Mouse (Mus musculus): ENCODE data around the gene Gcc2. TPM values are rescaled to one million over a fixed set of nuclear protein-coding genes. Genes with fewer than 3 reads are reported as not detected.
A peak's percentile ranks its signal among the peaks of the same experiment; 100 is the strongest.
"Not testable (repeated sequence)": the region's sequence is repeated elsewhere in the genome, so short reads cannot be mapped to it uniquely, and the experiment has no call there.

The Gcc2 gene
- polyA plus RNA-seq, 1 experiment from 2014 or later = 58.9 TPM

GRCm38 (mm10) chr10:58310791-58311190 is 55.5 kb downstream of the Gcc2 start:
- Histone ChIP-seq H3K4me1 (no peaks in the 10 kb centered on the region), H3K27me3 (replicated peaks; ENCODE audit: low read depth, poor library complexity, severe bottlenecking) (no peaks in the 10 kb centered on the region), H3K9me3 (no peaks in the 10 kb centered on the region), H3K4me3 (no peak overlapping the region), H3K27ac (replicated peaks) (no peak overlapping the region), H3K36me3 (replicated peaks) (peaks cover 59% of the 10 kb centered on the region)
- no peak for DNase-seq (ENCODE audit: low spot score)
- WGBS = 78% methylated on average over 1 of the region's 1 CpGs

- Histone ChIP-seq H3K27ac (replicated peaks) (no peak overlapping the region), H3K27me3 (replicated peaks; ENCODE audit: low read depth, poor library complexity, severe bottlenecking) (no peaks in the 10 kb centered on the region), H3K9me3 (no peaks in the 10 kb centered on the region), H3K4me1 (no peaks in the 10 kb centered on the region), H3K36me3 (replicated peaks) (peaks cover 41% of the 10 kb centered on the region), H3K4me3 (no peak overlapping the region)
- no peak for DNase-seq (ENCODE audit: low spot score)
- 91% methylated on average over 5 of the region's 5 CpGs for WGBS
Measured at GRCm38 (mm10) chr10:58312887-58313286, 57.6 kb downstream of the Gcc2 start.

- H3K27me3 ChIP-seq (replicated peaks; ENCODE audit: low read depth, poor library complexity, severe bottlenecking) = no peaks in the 10 kb centered on the region
- H3K9me3 ChIP-seq = no peaks in the 10 kb centered on the region
- no peaks in the 10 kb centered on the region for H3K36me3 ChIP-seq (replicated peaks)
- H3K27ac ChIP-seq (replicated peaks) = no peak overlapping the region
- H3K4me1 ChIP-seq = peaks cover 14% of the 10 kb centered on the region
- no peak for DNase-seq (ENCODE audit: low spot score)
- 89% methylated on average over 3 of the region's 3 CpGs for WGBS
- H3K4me3 ChIP-seq = no peak overlapping the region
Measured at GRCm38 (mm10) chr10:58320881-58321280, 65.6 kb downstream of the Gcc2 start.

GRCm38 (mm10) chr10:58322361-58323027 is 67.2 kb downstream of the Gcc2 start:
- Histone ChIP-seq H3K36me3 (replicated peaks) (no peaks in the 10 kb centered on the region), H3K4me3 (peak overlapping the region; percentile 85), H3K4me1 (peaks cover 20% of the 10 kb centered on the region), H3K9me3 (no peaks in the 10 kb centered on the region), H3K27ac (replicated peaks) (peak overlapping the region; percentile 94), H3K27me3 (replicated peaks; ENCODE audit: low read depth, poor library complexity, severe bottlenecking) (no peaks in the 10 kb centered on the region)
- WGBS = 36% methylated on average over 6 of the region's 6 CpGs
- no peak for DNase-seq (ENCODE audit: low spot score)

GRCm38 (mm10) chr10:58323028-58323991 is 68.0 kb downstream of the Gcc2 start, which contains the start of gene Lims1:
Lims1 (plus strand) TSS chr10:58323466.
- H3K27me3 ChIP-seq (replicated peaks; ENCODE audit: low read depth, poor library complexity, severe bottlenecking) = no peaks in the 10 kb centered on the region
- peak; percentile 99 for DNase-seq (ENCODE audit: low spot score)
- H3K27ac ChIP-seq (replicated peaks) = peak within 1 kb of the TSS; percentile 94
- H3K9me3 ChIP-seq = no peaks in the 10 kb centered on the region
- H3K4me3 ChIP-seq = peak within 1 kb of the TSS; percentile 85
- under 1% methylated on average over 85 of the region's 86 CpGs for WGBS
- peaks cover 20% of the 10 kb centered on the region for H3K4me1 ChIP-seq
- H3K36me3 ChIP-seq (replicated peaks) = no peaks in the 10 kb centered on the region

GRCm38 (mm10) chr10:58326271-58326670 is 71.0 kb downstream of the Gcc2 start:
- Histone ChIP-seq H3K36me3 (replicated peaks) (no peaks in the 10 kb centered on the region), H3K9me3 (no peaks in the 10 kb centered on the region), H3K27ac (replicated peaks) (no peak overlapping the region), H3K4me1 (peaks cover 20% of the 10 kb centered on the region), H3K27me3 (replicated peaks; ENCODE audit: low read depth, poor library complexity, severe bottlenecking) (no peaks in the 10 kb centered on the region), H3K4me3 (no peak overlapping the region)
- DNase-seq (ENCODE audit: low spot score) = no peak
- 60% methylated on average over 3 of the region's 3 CpGs for WGBS

GRCm38 (mm10) chr10:58327836-58328235 is 72.5 kb downstream of the Gcc2 start:
- H3K27me3 ChIP-seq (replicated peaks; ENCODE audit: low read depth, poor library complexity, severe bottlenecking); H3K4me3 ChIP-seq; H3K36me3 ChIP-seq (replicated peaks); H3K27ac ChIP-seq (replicated peaks); H3K9me3 ChIP-seq; DNase-seq (ENCODE audit: low spot score): not testable (repeated sequence)
- H3K4me1 ChIP-seq = peaks cover 20% of the 10 kb centered on the region
- 95% methylated on average over 6 of the region's 6 CpGs for WGBS

GRCm38 (mm10) chr10:58328517-58329108 is 73.3 kb downstream of the Gcc2 start:
- Histone ChIP-seq H3K4me3 (no peak overlapping the region), H3K36me3 (replicated peaks) (0 out of 2 replicates have a peak, but pooled peaks cover 4% of the 10 kb centered on the region), H3K9me3 (no peaks in the 10 kb centered on the region), H3K4me1 (peaks cover 20% of the 10 kb centered on the region), H3K27ac (replicated peaks) (no peak overlapping the region), H3K27me3 (replicated peaks; ENCODE audit: low read depth, poor library complexity, severe bottlenecking) (no peaks in the 10 kb centered on the region)
- DNase-seq (ENCODE audit: low spot score) = no peak
- 97% methylated on average over 8 of the region's 8 CpGs for WGBS

- DNase-seq (ENCODE audit: low spot score) = no peak
- H3K9me3 ChIP-seq = no peaks in the 10 kb centered on the region
- H3K4me3 ChIP-seq = no peak overlapping the region
- H3K4me1 ChIP-seq = peaks cover 8% of the 10 kb centered on the region; the same call in 1 of the 2 replicates
- 0 out of 2 replicates have a peak, but pooled peaks cover 8% of the 10 kb centered on the region for H3K36me3 ChIP-seq (replicated peaks)
- no peak overlapping the region for H3K27ac ChIP-seq (replicated peaks)
- H3K27me3 ChIP-seq (replicated peaks; ENCODE audit: low read depth, poor library complexity, severe bottlenecking) = no peaks in the 10 kb centered on the region
Measured at GRCm38 (mm10) chr10:58330635-58331034, 75.3 kb downstream of the Gcc2 start.

- 0 out of 2 replicates have a peak, but pooled peaks cover 8% of the 10 kb centered on the region for H3K36me3 ChIP-seq (replicated peaks)
- H3K4me3 ChIP-seq = no peak overlapping the region
- DNase-seq (ENCODE audit: low spot score) = no peak
- no peaks in the 10 kb centered on the region for H3K27me3 ChIP-seq (replicated peaks; ENCODE audit: low read depth, poor library complexity, severe bottlenecking)
- H3K9me3 ChIP-seq = no peaks in the 10 kb centered on the region
- H3K4me1 ChIP-seq = no peaks in the 10 kb centered on the region
- no peak overlapping the region for H3K27ac ChIP-seq (replicated peaks)
Measured at GRCm38 (mm10) chr10:58331741-58332140, 76.4 kb downstream of the Gcc2 start.

- DNase-seq (ENCODE audit: low spot score) = no peak
- Histone ChIP-seq H3K27me3 (replicated peaks; ENCODE audit: low read depth, poor library complexity, severe bottlenecking) (no peaks in the 10 kb centered on the region), H3K9me3 (no peaks in the 10 kb centered on the region), H3K36me3 (replicated peaks) (0 out of 2 replicates have a peak, but pooled peaks cover 8% of the 10 kb centered on the region), H3K4me3 (no peak overlapping the region), H3K4me1 (peaks cover 5% of the 10 kb centered on the region; the same call in 1 of the 2 replicates), H3K27ac (replicated peaks) (no peak overlapping the region)
- WGBS = 95% methylated on average over 5 of the region's 5 CpGs
Measured at GRCm38 (mm10) chr10:58333414-58333813, 78.1 kb downstream of the Gcc2 start.

- WGBS = 91% methylated on average over 1 of the region's 1 CpGs
- peaks cover 15% of the 10 kb centered on the region; the same call in 1 of the 2 replicates for H3K36me3 ChIP-seq (replicated peaks)
- H3K27me3 ChIP-seq (replicated peaks; ENCODE audit: low read depth, poor library complexity, severe bottlenecking) = no peaks in the 10 kb centered on the region
- no peak overlapping the region for H3K27ac ChIP-seq (replicated peaks)
- DNase-seq (ENCODE audit: low spot score) = no peak
- H3K4me3 ChIP-seq = no peak overlapping the region
- H3K4me1 ChIP-seq = peaks cover 9% of the 10 kb centered on the region; the same call in 1 of the 2 replicates
- H3K9me3 ChIP-seq = no peaks in the 10 kb centered on the region
Measured at GRCm38 (mm10) chr10:58336156-58336555, 80.9 kb downstream of the Gcc2 start.
